Mouse (Mus musculus) lung, postnatal 0 days (tissue): ENCODE measurements around the gene Gm38431.

Source experiments
- CTCF ChIP-seq: IDR thresholded peaks from 2 replicates; pipeline ENCODE4 v1.5.1; 2016; ENCODE audit warnings: antibody characterized with exemption, mild to moderate bottlenecking
- EP300 ChIP-seq: IDR thresholded peaks from 2 replicates; pipeline ENCODE4 v1.6.1; 2016; ENCODE audit warnings: antibody characterized with exemption, mild to moderate bottlenecking, control low read depth

- no peak for TF ChIP-seq EP300
- no peak for TF ChIP-seq CTCF
Measured at GRCm38 (mm10) chr9:21018600-21018999, 73.2 kb downstream of the Gm38431 start.
